ENCODE assay signal across 24 mouse cellular contexts in genomic region chr14:57881074-57881473, GRCm38 (mm10). TPM values are rescaled to one million over a fixed set of nuclear protein-coding genes. Genes with fewer than 3 reads are reported as not detected.
DNase-seq lines count a peak whose midpoint lies in the region; ATAC-seq and TF ChIP-seq lines count a peak whose summit lies in the region.
"Had no signal": no experiment of that assay in that cellular context is flagged by ENCODE, and none has a peak within 500 bp of the region (broad histone marks: within the 10 kb centered on the region; RNA-seq: fewer than 3 reads in every experiment).

No protein-coding gene starts in this region.

- H3K4me3 ChIP-seq in heart, embryonic 12.5 days, result no peak overlapping the region
- no peak overlapping the region for H3K4me3 ChIP-seq in heart, postnatal 0 days (ENCODE audit: low read depth, low read length)
- no peak overlapping the region for H3K4me3 ChIP-seq in lung, postnatal 0 days (ENCODE audit: low read depth, low read length)
- no peak overlapping the region for H3K4me3 ChIP-seq in stomach, postnatal 0 days (ENCODE audit: low read depth, low read length)
- H3K4me3 ChIP-seq: embryonic facial prominence, embryonic 13.5 days; forebrain, embryonic 10.5 days; forebrain, embryonic 15.5 days; hindbrain, embryonic 10.5 days; hindbrain, embryonic 15.5 days; limb, embryonic 12.5 days; midbrain, embryonic 13.5 days had no signal

- no peaks in the 10 kb centered on the region for H3K27me3 ChIP-seq in heart, embryonic 12.5 days (replicated peaks)
- no peaks in the 10 kb centered on the region for H3K27me3 ChIP-seq in heart, postnatal 0 days (ENCODE audit: control insufficient read depth, insufficient read depth, low read length)
- no peaks in the 10 kb centered on the region for H3K27me3 ChIP-seq in lung, postnatal 0 days (replicated peaks; ENCODE audit: insufficient read depth, low read length)
- H3K27me3 ChIP-seq in stomach, postnatal 0 days (ENCODE audit: control insufficient read depth, insufficient read depth, low read length), result no peaks in the 10 kb centered on the region
- H3K27me3 ChIP-seq: embryonic facial prominence, embryonic 13.5 days; forebrain, embryonic 15.5 days; hindbrain, embryonic 15.5 days; limb, embryonic 12.5 days; midbrain, embryonic 13.5 days; Patski had no signal

- H3K9ac ChIP-seq in heart, embryonic 12.5 days, result no peak overlapping the region
- no peak overlapping the region for H3K9ac ChIP-seq in heart, postnatal 0 days (replicated peaks; ENCODE audit: low read depth, low read length)
- H3K9ac ChIP-seq in lung, postnatal 0 days (replicated peaks; ENCODE audit: low read depth), result no peak overlapping the region
- H3K9ac ChIP-seq in stomach, postnatal 0 days (ENCODE audit: low read length), result no peak overlapping the region
- H3K9ac ChIP-seq: embryonic facial prominence, embryonic 13.5 days; forebrain, embryonic 15.5 days; hindbrain, embryonic 15.5 days; limb, embryonic 12.5 days; midbrain, embryonic 13.5 days had no signal

- 0 out of 2 replicates have a peak, but pooled peaks cover 2% of the 10 kb centered on the region for H3K36me3 ChIP-seq in heart, embryonic 12.5 days
- no peaks in the 10 kb centered on the region for H3K36me3 ChIP-seq in heart, postnatal 0 days (replicated peaks; ENCODE audit: control insufficient read depth, insufficient read depth, low read length)
- H3K36me3 ChIP-seq in lung, postnatal 0 days (ENCODE audit: insufficient read depth, low read length), result no peaks in the 10 kb centered on the region
- H3K36me3 ChIP-seq in stomach, postnatal 0 days (ENCODE audit: control insufficient read depth, insufficient read depth, low read length), result no peaks in the 10 kb centered on the region
- H3K36me3 ChIP-seq: forebrain, embryonic 15.5 days; hindbrain, embryonic 15.5 days had no signal

- no peak overlapping the region for H3K4me2 ChIP-seq in heart, embryonic 12.5 days
- H3K4me2 ChIP-seq in heart, postnatal 0 days (ENCODE audit: low read depth, low read length), result no peak overlapping the region
- H3K4me2 ChIP-seq in lung, postnatal 0 days (replicated peaks; ENCODE audit: low read depth, low read length), result no peak overlapping the region
- H3K4me2 ChIP-seq in stomach, postnatal 0 days (replicated peaks; ENCODE audit: low read depth), result no peak overlapping the region
- H3K4me2 ChIP-seq: embryonic facial prominence, embryonic 13.5 days; forebrain, embryonic 15.5 days; hindbrain, embryonic 15.5 days; limb, embryonic 12.5 days; liver, embryonic 11.5 days; midbrain, embryonic 13.5 days had no signal

- ATAC-seq in heart, embryonic 12.5 days (ENCODE audit: insufficient number of reproducible peaks, low FRiP score), result no peak
- ATAC-seq in heart, postnatal 0 days (ENCODE audit: insufficient read depth, low read depth), result no peak
- no peak for ATAC-seq in lung, postnatal 0 days
- no peak for ATAC-seq in stomach, postnatal 0 days (ENCODE audit: low FRiP score, low TSS enrichment)
- ATAC-seq: forebrain, embryonic 15.5 days; inflammation-experienced regulatory T-cells, adult 6 months; midbrain, embryonic 13.5 days had no signal

- no peak for TF ChIP-seq CTCF in heart, postnatal 0 days (IDR thresholded peaks at IDR 0.05; ENCODE audit: low read depth)
- 0 out of 2 replicates have a peak, but pooled peaks have one; percentile 11 for TF ChIP-seq CTCF in lung, postnatal 0 days (IDR thresholded peaks at IDR 0.05)
- peak; percentile 30; the same call in 1 of the 2 replicates for TF ChIP-seq CTCF in stomach, postnatal 0 days (IDR thresholded peaks at IDR 0.05; ENCODE audit: low read depth)

- peak overlapping the region; percentile 91 for H3K27ac ChIP-seq in heart, embryonic 12.5 days (ENCODE audit: poor library complexity, severe bottlenecking)
- peak overlapping the region; percentile 93 for H3K27ac ChIP-seq in heart, postnatal 0 days (ENCODE audit: low read depth)
- H3K27ac ChIP-seq in lung, postnatal 0 days (ENCODE audit: low read length), result no peak overlapping the region
- H3K27ac ChIP-seq in stomach, postnatal 0 days (replicated peaks), result peak overlapping the region; percentile 82; the same call in 1 of the 2 replicates
- H3K27ac ChIP-seq: forebrain, embryonic 10.5 days; forebrain, embryonic 15.5 days; hindbrain, embryonic 10.5 days; hindbrain, embryonic 15.5 days; limb, embryonic 12.5 days; macrophage had no signal

- peaks cover 25% of the 10 kb centered on the region for H3K4me1 ChIP-seq in heart, embryonic 12.5 days (replicated peaks)
- peaks cover 18% of the 10 kb centered on the region; the same call in 1 of the 2 replicates for H3K4me1 ChIP-seq in heart, postnatal 0 days (ENCODE audit: control insufficient read depth, insufficient read depth)
- peaks cover 29% of the 10 kb centered on the region for H3K4me1 ChIP-seq in lung, postnatal 0 days (ENCODE audit: insufficient read depth, low read depth, low read length)
- H3K4me1 ChIP-seq in stomach, postnatal 0 days (replicated peaks; ENCODE audit: control insufficient read depth, insufficient read depth), result peaks cover 6% of the 10 kb centered on the region; the same call in 1 of the 2 replicates

- no peak for DNase-seq in heart, adult 18-20 months
- no peak for DNase-seq in heart, postnatal 0 days (ENCODE audit: low spot score)
- no peak for DNase-seq in heart, postnatal 14 days
- no peak for DNase-seq in lung, postnatal 0 days (ENCODE audit: low spot score)
- no peak for DNase-seq in lung, postnatal 14 days
- no peak for DNase-seq in stomach, postnatal 0 days (ENCODE audit: low spot score)
- DNase-seq in left cerebral cortex, postnatal 25 days (ENCODE audit: low spot score in 2 of 2), result no peak
- DNase-seq: cerebellum, adult 11 months; thymus, adult 18-20 months; thymus, postnatal 25 days had no signal

- intact Hi-C loops in heart, postnatal 14 days (cut with DNase I), result loop anchor here (5.0 kb wide), 1 partner anchor 36 kb away; no protein-coding TSS in a partner anchor
- intact Hi-C loops in left cerebral cortex, postnatal 25 days (cut with DNase I), result no loop called here

- TF ChIP-seq EP300 in heart, postnatal 0 days (IDR thresholded peaks at IDR 0.05; ENCODE audit: low read depth), result no peak
- no peak for TF ChIP-seq EP300 in lung, postnatal 0 days (IDR thresholded peaks at IDR 0.05)
- TF ChIP-seq EP300 in stomach, postnatal 0 days (optimal IDR thresholded peaks at IDR 0.05), result no peak

- H3K9me3 ChIP-seq in heart, embryonic 12.5 days (replicated peaks), result no peaks in the 10 kb centered on the region
- H3K9me3 ChIP-seq in heart, postnatal 0 days (replicated peaks; ENCODE audit: control insufficient read depth, low read length), result no peaks in the 10 kb centered on the region
- H3K9me3 ChIP-seq in lung, postnatal 0 days (ENCODE audit: low read length), result no peaks in the 10 kb centered on the region
- H3K9me3 ChIP-seq in stomach, postnatal 0 days (ENCODE audit: control insufficient read depth, low read length), result no peaks in the 10 kb centered on the region
- H3K9me3 ChIP-seq: embryonic facial prominence, embryonic 13.5 days; forebrain, embryonic 10.5 days; forebrain, embryonic 15.5 days; G1E; hindbrain, embryonic 10.5 days; hindbrain, embryonic 15.5 days; limb, embryonic 12.5 days; midbrain, embryonic 13.5 days had no signal

RNA-seq across cellular contexts. Expression of gene Zdhhc20, which starts 9.0 kb away (rescaled TPM):
- 47.3 and 48.6 TPM in 2 replicates for polyA plus RNA-seq in heart, embryonic 12.5 days (2016; fragmentation: Nextera tagmentation; extraction: Ambion mirVana)
- total RNA-seq in heart, adult 18-20 months (2021), result 1 to 10 TPM; 5.8 to 8.0 TPM
- total RNA-seq in heart, postnatal 0 days (2014; rRNA removed; ENCODE audit: low replicate concordance), result 13.2 and 18.8 TPM in 2 replicates
- polyA plus RNA-seq in heart, postnatal 0 days (2015; fragmentation: Nextera tagmentation; extraction: Ambion mirVana), result 25.9 and 28.6 TPM in 2 replicates
- total RNA-seq in heart, postnatal 14 days (2021), result 10 to 100 TPM; 12.4 to 16.5 TPM
- 57.2 and 64.6 TPM in 2 replicates for polyA plus RNA-seq in lung, postnatal 0 days (2015; fragmentation: Nextera tagmentation; extraction: Ambion mirVana)
- polyA plus RNA-seq in stomach, postnatal 0 days (2015; fragmentation: Nextera tagmentation; extraction: Ambion mirVana), result 46.0 and 48.6 TPM in 2 replicates
- total RNA-seq in left cerebral cortex, postnatal 25 days (2021), result 10 to 100 TPM; 29.6 to 31.2 TPM

RNA-seq across cellular contexts. Expression of gene Mrpl57, which starts 55.0 kb away (rescaled TPM):
- polyA plus RNA-seq in heart, embryonic 12.5 days (2016; fragmentation: Nextera tagmentation; extraction: Ambion mirVana), result 124 and 129 TPM in 2 replicates
- total RNA-seq in heart, adult 18-20 months (2021), result 10 to 100 TPM; 70.8 to 77.3 TPM
- 21.5 and 55.3 TPM in 2 replicates for total RNA-seq in heart, postnatal 0 days (2014; rRNA removed; ENCODE audit: low replicate concordance)
- 164 and 166 TPM in 2 replicates for polyA plus RNA-seq in heart, postnatal 0 days (2015; fragmentation: Nextera tagmentation; extraction: Ambion mirVana)
- 10 to 100 TPM; 65.9 to 68.9 TPM for total RNA-seq in heart, postnatal 14 days (2021)
- polyA plus RNA-seq in lung, postnatal 0 days (2015; fragmentation: Nextera tagmentation; extraction: Ambion mirVana), result 163 and 210 TPM in 2 replicates
- 214 and 220 TPM in 2 replicates for polyA plus RNA-seq in stomach, postnatal 0 days (2015; fragmentation: Nextera tagmentation; extraction: Ambion mirVana)
- 10 to 100 TPM; 67.6 to 69.8 TPM for total RNA-seq in left cerebral cortex, postnatal 25 days (2021)

RNA-seq across cellular contexts. Expression of gene Ska3, which starts 55.1 kb away (rescaled TPM):
- 31.7 and 33.9 TPM in 2 replicates for polyA plus RNA-seq in heart, embryonic 12.5 days (2016; fragmentation: Nextera tagmentation; extraction: Ambion mirVana)
- under 1 TPM in 1 of 2 experiments, not detected in 1; 0.22 TPM for total RNA-seq in heart, adult 18-20 months (2021)
- total RNA-seq in heart, postnatal 0 days (2014; rRNA removed; ENCODE audit: low replicate concordance), result 4.7 and 7.9 TPM in 2 replicates
- 6.6 and 6.9 TPM in 2 replicates for polyA plus RNA-seq in heart, postnatal 0 days (2015; fragmentation: Nextera tagmentation; extraction: Ambion mirVana)
- 1 to 10 TPM in 1 of 2 experiments, under 1 TPM in 1; 0.50 to 1.4 TPM for total RNA-seq in heart, postnatal 14 days (2021)
- polyA plus RNA-seq in lung, postnatal 0 days (2015; fragmentation: Nextera tagmentation; extraction: Ambion mirVana), result 1.8 and 2.2 TPM in 2 replicates
- polyA plus RNA-seq in stomach, postnatal 0 days (2015; fragmentation: Nextera tagmentation; extraction: Ambion mirVana), result 6.0 and 7.4 TPM in 2 replicates
- 1 to 10 TPM in 1 of 2 experiments, under 1 TPM in 1; 0.80 to 1.3 TPM for total RNA-seq in left cerebral cortex, postnatal 25 days (2021)
- total RNA-seq: gastrocnemius, adult 18-20 months had no signal
